Mouse (Mus musculus): ENCODE measurements at regions not wholly inside any gene's neighbourhood (a gene's known extent, or its start where the extent isn't known, plus 50 kb on each side); places are given as distances from the start of the nearest gene placed in this dataset.

DNA sequence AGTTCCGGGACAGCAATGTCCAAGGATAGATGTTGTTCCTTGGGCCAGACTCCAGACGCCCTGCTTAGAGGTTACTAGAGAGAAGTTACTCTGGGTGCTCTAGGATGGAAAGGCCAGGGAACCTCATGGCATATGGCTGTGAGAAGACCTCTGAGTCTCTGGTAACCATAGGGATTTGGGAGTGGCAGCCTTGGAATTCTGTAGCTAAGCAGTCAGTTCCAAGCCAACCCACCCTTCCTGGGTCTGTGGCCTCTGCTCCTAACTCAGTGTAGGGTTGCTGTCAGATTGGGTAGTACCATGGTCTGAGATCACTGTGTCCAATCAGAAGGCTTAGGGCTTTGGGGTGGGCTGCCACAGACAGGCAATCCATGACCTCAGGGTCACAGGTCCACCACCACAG lies 82.3 kb upstream of the Actrt2 start:
- H3K9me3 ChIP-seq (ENCODE audit: control insufficient read depth, low read length) = no peaks in the 10 kb centered on the region
- ATAC-seq (ENCODE audit: insufficient read depth, low FRiP score, low TSS enrichment) (no peak), DNase-seq (ENCODE audit: low spot score) (no peak)
- H3K4me3 ChIP-seq (ENCODE audit: low read depth, low read length) = no peak overlapping the region
- no peaks in the 10 kb centered on the region for H3K4me1 ChIP-seq (ENCODE audit: control insufficient read depth, insufficient read depth, low read length)
- H3K9ac ChIP-seq (ENCODE audit: low read length) = no peak overlapping the region
- no peaks in the 10 kb centered on the region for H3K36me3 ChIP-seq (ENCODE audit: control insufficient read depth, insufficient read depth, low read length)
- H3K4me2 ChIP-seq (ENCODE audit: low read depth) = no peak overlapping the region
- H3K27ac ChIP-seq (ENCODE audit: low read depth, low read length) = no peak overlapping the region
- WGBS = 90% methylated on average over 2 of the region's 2 CpGs
- no peaks in the 10 kb centered on the region for H3K27me3 ChIP-seq (ENCODE audit: control insufficient read depth, insufficient read depth, low read length)

- DNase-seq (ENCODE audit: low spot score) = no peak
- H3K4me1 ChIP-seq (ENCODE audit: control insufficient read depth, insufficient read depth, low read length) = no peaks in the 10 kb centered on the region
These were observed 82.9 kb upstream of the Actrt2 start for GRCm38 (mm10) chr4:154750440-154751107.

DNA sequence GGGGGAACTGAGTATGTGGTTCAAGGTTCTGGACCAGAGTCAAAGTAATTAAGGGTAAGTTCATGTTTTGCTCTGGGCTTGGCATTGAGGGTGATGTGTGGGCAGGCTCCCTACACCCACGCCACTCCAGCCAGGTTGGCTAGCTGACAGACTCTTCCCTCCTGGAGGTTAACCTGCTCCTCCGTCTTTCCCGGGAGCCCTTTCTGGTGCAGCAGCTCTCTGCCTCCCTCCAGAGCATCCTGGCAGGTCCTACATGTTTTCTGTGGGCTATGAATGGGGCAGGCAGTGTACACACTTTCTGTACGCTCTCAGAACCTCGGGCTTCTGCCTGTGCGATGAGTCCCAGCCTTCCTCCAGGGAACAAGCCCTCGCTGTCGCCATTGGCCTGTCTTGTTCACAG lies 82.8 kb upstream of the Ttc34 start:
- H3K36me3 ChIP-seq (ENCODE audit: control insufficient read depth, insufficient read depth, low read length) = no peaks in the 10 kb centered on the region
- DNase-seq (ENCODE audit: low spot score) = no peak
- 75% methylated on average over 8 of the region's 8 CpGs for WGBS

More at GRCm38 (mm10) chr4:154750440-154751107, 82.9 kb upstream of the Actrt2 start:
- 66% methylated on average over 14 of the region's 14 CpGs for WGBS
- Histone ChIP-seq H3K9ac (ENCODE audit: low read length) (no peak overlapping the region), H3K4me3 (ENCODE audit: low read depth, low read length) (no peak overlapping the region), H3K9me3 (ENCODE audit: control insufficient read depth, low read length) (no peaks in the 10 kb centered on the region), H3K4me2 (ENCODE audit: low read depth) (no peak overlapping the region), H3K36me3 (ENCODE audit: control insufficient read depth, insufficient read depth, low read length) (no peaks in the 10 kb centered on the region), H3K27ac (ENCODE audit: low read depth, low read length) (no peak overlapping the region), H3K27me3 (ENCODE audit: control insufficient read depth, insufficient read depth, low read length) (no peaks in the 10 kb centered on the region)
- ATAC-seq (ENCODE audit: insufficient read depth, low FRiP score, low TSS enrichment) = no peak

GRCm38 (mm10) chr4:154756740-154757446 lies 80.4 kb upstream of the Ttc34 start:
- no peaks in the 10 kb centered on the region for H3K9me3 ChIP-seq (ENCODE audit: control insufficient read depth, low read length)
- H3K4me1 ChIP-seq (ENCODE audit: control insufficient read depth, insufficient read depth, low read length) = no peaks in the 10 kb centered on the region
- no peaks in the 10 kb centered on the region for H3K27me3 ChIP-seq (ENCODE audit: control insufficient read depth, insufficient read depth, low read length)
- no peak overlapping the region for H3K27ac ChIP-seq (ENCODE audit: low read depth, low read length)
- H3K36me3 ChIP-seq (ENCODE audit: control insufficient read depth, insufficient read depth, low read length) = no peaks in the 10 kb centered on the region
- WGBS = 60% methylated on average over 10 of the region's 10 CpGs
- H3K9ac ChIP-seq (ENCODE audit: low read length) = no peak overlapping the region
- H3K4me2 ChIP-seq (ENCODE audit: low read depth) = no peak overlapping the region
- DNase-seq (ENCODE audit: low spot score) = peak; percentile 43
- no peak for ATAC-seq (ENCODE audit: insufficient read depth, low FRiP score, low TSS enrichment)
- H3K4me3 ChIP-seq (ENCODE audit: low read depth, low read length) = no peak overlapping the region

More for the DNA sequence above, 82.8 kb upstream of the Ttc34 start:
- ATAC-seq (ENCODE audit: insufficient read depth, low FRiP score, low TSS enrichment) = no peak
- Histone ChIP-seq H3K4me3 (ENCODE audit: low read depth, low read length) (no peak overlapping the region), H3K27ac (ENCODE audit: low read depth, low read length) (no peak overlapping the region), H3K27me3 (ENCODE audit: control insufficient read depth, insufficient read depth, low read length) (no peaks in the 10 kb centered on the region), H3K9ac (ENCODE audit: low read length) (no peak overlapping the region), H3K4me2 (ENCODE audit: low read depth) (no peak overlapping the region), H3K4me1 (ENCODE audit: control insufficient read depth, insufficient read depth, low read length) (no peaks in the 10 kb centered on the region), H3K9me3 (ENCODE audit: control insufficient read depth, low read length) (no peaks in the 10 kb centered on the region)

DNA sequence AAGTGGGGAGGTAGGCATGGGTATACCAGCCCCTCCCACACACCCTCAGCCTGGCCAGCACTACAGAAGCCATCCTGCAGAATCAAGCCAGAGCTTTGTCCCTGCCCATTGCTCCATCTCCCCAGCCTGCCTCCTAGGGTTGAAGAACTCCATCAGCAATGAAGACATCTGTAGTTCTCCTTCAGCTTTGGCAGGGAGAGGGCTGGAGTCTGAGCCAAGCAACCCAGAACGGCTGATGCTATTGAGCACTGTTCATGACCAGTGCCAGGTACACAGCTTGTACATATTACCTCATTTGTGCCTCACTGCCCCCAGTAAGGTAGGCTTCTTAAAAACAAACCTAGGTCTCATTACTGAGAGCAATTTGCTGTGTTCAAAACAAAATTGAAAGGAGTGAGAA lies 77.4 kb upstream of the Ttc34 start:
- Histone ChIP-seq H3K9ac (ENCODE audit: low read length) (no peak overlapping the region), H3K4me1 (ENCODE audit: control insufficient read depth, insufficient read depth, low read length) (no peaks in the 10 kb centered on the region), H3K4me3 (ENCODE audit: low read depth, low read length) (no peak overlapping the region), H3K27ac (ENCODE audit: low read depth, low read length) (no peak overlapping the region), H3K9me3 (ENCODE audit: control insufficient read depth, low read length) (no peaks in the 10 kb centered on the region), H3K4me2 (ENCODE audit: low read depth) (no peak overlapping the region), H3K27me3 (ENCODE audit: control insufficient read depth, insufficient read depth, low read length) (no peaks in the 10 kb centered on the region), H3K36me3 (ENCODE audit: control insufficient read depth, insufficient read depth, low read length) (no peaks in the 10 kb centered on the region)
- DNase-seq (ENCODE audit: low spot score) = no peak
- ATAC-seq (ENCODE audit: insufficient read depth, low FRiP score, low TSS enrichment) = no peak
- 73% methylated on average over 1 of the region's 1 CpGs for WGBS

GRCm38 (mm10) chr4:154764238-154764637 lies 73.0 kb upstream of the Ttc34 start:
- Histone ChIP-seq H3K9me3 (ENCODE audit: control insufficient read depth, low read length) (no peaks in the 10 kb centered on the region), H3K4me2 (ENCODE audit: low read depth) (no peak overlapping the region), H3K4me3 (ENCODE audit: low read depth, low read length) (no peak overlapping the region), H3K27me3 (ENCODE audit: control insufficient read depth, insufficient read depth, low read length) (no peaks in the 10 kb centered on the region), H3K36me3 (ENCODE audit: control insufficient read depth, insufficient read depth, low read length) (no peaks in the 10 kb centered on the region), H3K27ac (ENCODE audit: low read depth, low read length) (no peak overlapping the region), H3K9ac (ENCODE audit: low read length) (no peak overlapping the region), H3K4me1 (ENCODE audit: control insufficient read depth, insufficient read depth, low read length) (no peaks in the 10 kb centered on the region)
- no peak for ATAC-seq (ENCODE audit: insufficient read depth, low FRiP score, low TSS enrichment)
- 77% methylated on average over 6 of the region's 6 CpGs for WGBS
- DNase-seq (ENCODE audit: low spot score) = no peak

DNA sequence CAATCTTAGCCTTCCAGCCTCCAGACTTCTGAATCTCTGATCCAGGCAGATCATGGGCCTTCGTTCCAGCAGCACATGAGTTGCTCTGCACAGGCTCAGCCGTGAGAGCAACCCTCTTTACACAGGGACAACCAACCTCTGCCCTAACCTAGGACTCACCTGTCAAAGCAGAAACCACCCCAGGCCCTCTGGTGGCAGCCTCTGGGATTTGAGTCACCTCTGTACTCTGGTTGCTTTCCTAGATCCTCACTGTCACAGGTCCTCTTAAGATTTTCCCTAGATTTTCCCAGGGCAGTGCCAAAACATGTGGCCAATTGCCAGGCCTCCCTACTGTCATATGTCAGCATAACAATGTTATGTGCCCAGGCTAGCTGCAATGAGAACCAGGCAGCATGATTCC lies 71.1 kb upstream of the Ttc34 start:
- no peak for ATAC-seq (ENCODE audit: insufficient read depth, low FRiP score, low TSS enrichment)
- no peaks in the 10 kb centered on the region for H3K9me3 ChIP-seq (ENCODE audit: control insufficient read depth, low read length)
- no peak overlapping the region for H3K9ac ChIP-seq (ENCODE audit: low read length)
- no peaks in the 10 kb centered on the region for H3K4me1 ChIP-seq (ENCODE audit: control insufficient read depth, insufficient read depth, low read length)
- no peak for DNase-seq (ENCODE audit: low spot score)
- H3K4me2 ChIP-seq (ENCODE audit: low read depth) = no peak overlapping the region
- no peaks in the 10 kb centered on the region for H3K36me3 ChIP-seq (ENCODE audit: control insufficient read depth, insufficient read depth, low read length)
- H3K27me3 ChIP-seq (ENCODE audit: control insufficient read depth, insufficient read depth, low read length) = no peaks in the 10 kb centered on the region
- no peak overlapping the region for H3K4me3 ChIP-seq (ENCODE audit: low read depth, low read length)
- WGBS = 47% methylated on average over 2 of the region's 2 CpGs
- no peak overlapping the region for H3K27ac ChIP-seq (ENCODE audit: low read depth, low read length)

DNA sequence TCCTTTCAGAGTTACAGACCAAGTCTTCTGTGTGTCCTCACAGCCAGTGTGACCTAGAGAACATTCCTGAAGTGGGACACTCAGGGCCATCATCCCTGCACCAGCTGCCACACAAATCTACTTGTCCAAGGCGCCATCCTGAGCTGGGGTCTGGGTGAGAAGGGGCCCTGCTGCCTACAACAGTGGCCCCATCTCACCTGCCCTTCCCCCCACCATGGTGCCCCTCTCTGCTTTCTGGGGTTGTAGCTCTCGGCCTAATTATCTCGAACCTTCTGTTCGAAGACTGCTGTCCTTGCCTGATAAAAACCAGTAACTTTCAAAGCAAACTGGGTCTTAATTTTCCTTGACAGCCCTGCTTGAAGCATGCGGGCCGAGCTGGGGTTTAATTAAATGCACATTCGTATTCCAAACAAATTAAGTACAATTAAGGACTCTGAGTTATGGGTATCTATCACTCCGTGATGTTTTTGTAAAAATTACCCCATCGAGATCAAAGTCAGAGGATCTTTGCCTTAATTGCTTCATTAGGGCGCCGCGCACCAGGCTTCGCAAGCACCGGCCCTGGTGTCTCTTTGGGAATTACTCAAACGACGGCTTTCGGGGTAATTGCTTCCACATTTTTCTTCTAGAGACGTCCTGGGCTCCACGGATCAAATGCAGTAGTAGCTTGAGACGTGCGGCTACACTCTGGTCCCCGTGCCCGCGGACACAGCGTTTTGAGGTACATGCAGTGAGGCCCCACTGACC lies 65.8 kb upstream of the Ttc34 start:
- H3K27ac ChIP-seq (ENCODE audit: low read depth, low read length) = no peak overlapping the region
- H3K27me3 ChIP-seq (ENCODE audit: control insufficient read depth, insufficient read depth, low read length) = no peaks in the 10 kb centered on the region
- H3K9me3 ChIP-seq (ENCODE audit: control insufficient read depth, low read length) = no peaks in the 10 kb centered on the region
- H3K36me3 ChIP-seq (ENCODE audit: control insufficient read depth, insufficient read depth, low read length) = no peaks in the 10 kb centered on the region
- no peaks in the 10 kb centered on the region for H3K4me1 ChIP-seq (ENCODE audit: control insufficient read depth, insufficient read depth, low read length)
- no peak overlapping the region for H3K9ac ChIP-seq (ENCODE audit: low read length)
- ATAC-seq (ENCODE audit: insufficient read depth, low FRiP score, low TSS enrichment) (no peak), DNase-seq (ENCODE audit: low spot score) (no peak)
- no peak overlapping the region for H3K4me2 ChIP-seq (ENCODE audit: low read depth)
- H3K4me3 ChIP-seq (ENCODE audit: low read depth, low read length) = no peak overlapping the region
- WGBS = 39% methylated on average over 25 of the region's 25 CpGs

Measured in neural tube, embryonic 11.5 days (tissue).